Mouse (Mus musculus): ENCODE data around the gene Sipa1. TPM values are rescaled to one million over a fixed set of nuclear protein-coding genes. Genes with fewer than 3 reads are reported as not detected.

The Sipa1 gene
- total and polyA plus RNA-seq, 3 experiments: 19.9 to 37.7 (median 23.5) TPM

DNA sequence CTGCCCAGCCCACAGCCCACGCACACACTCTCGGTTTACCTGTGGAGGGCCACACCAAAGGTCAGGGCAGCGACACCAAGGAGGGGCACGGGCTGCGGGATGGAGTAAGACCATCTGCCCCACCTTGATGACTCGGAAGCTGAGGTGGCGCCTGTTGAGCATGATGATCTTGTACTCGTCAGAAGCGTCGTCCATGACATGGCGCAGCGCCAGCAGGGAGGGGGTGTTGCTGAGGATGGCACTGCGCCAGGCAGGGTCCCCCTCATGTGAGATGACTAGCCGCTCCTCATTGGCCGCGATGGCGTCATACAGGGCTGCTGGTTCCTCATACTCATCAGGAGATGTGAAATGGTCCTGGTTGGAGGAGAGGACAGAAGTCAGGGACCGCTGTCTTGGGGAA, 2.9 kb upstream of the Sipa1 start:
- Histone ChIP-seq H3K27ac (no peak overlapping the region), H3K4me1 (ENCODE audit: control insufficient read depth, insufficient read depth, low read length) (peaks cover 10% of the 10 kb centered on the region), H3K9ac (ENCODE audit: low read depth, low read length) (no peak overlapping the region), H3K27me3 (ENCODE audit: control insufficient read depth, insufficient read depth, low read length) (no peaks in the 10 kb centered on the region), H3K36me3 (ENCODE audit: control insufficient read depth, insufficient read depth, low read length) (no peaks in the 10 kb centered on the region), H3K79me2 (replicated peaks; ENCODE audit: control insufficient read depth, insufficient read depth, low read length) (no peaks in the 10 kb centered on the region), H3K4me3 (no peak overlapping the region)
- intact Hi-C loops (cut with DNase I): no loop called here
- 90% methylated on average over 18 of the region's 18 CpGs for WGBS
- no peak for DNase-seq
- TF ChIP-seq POLR2A (IDR thresholded peaks at IDR 0.05; ENCODE audit: insufficient read depth, low read depth, low read length) (no peak), EP300 (IDR thresholded peaks at IDR 0.05; ENCODE audit: insufficient read depth, low read depth, low read length) (no peak), CTCF (IDR thresholded peaks at IDR 0.05) (no peak)

DNA sequence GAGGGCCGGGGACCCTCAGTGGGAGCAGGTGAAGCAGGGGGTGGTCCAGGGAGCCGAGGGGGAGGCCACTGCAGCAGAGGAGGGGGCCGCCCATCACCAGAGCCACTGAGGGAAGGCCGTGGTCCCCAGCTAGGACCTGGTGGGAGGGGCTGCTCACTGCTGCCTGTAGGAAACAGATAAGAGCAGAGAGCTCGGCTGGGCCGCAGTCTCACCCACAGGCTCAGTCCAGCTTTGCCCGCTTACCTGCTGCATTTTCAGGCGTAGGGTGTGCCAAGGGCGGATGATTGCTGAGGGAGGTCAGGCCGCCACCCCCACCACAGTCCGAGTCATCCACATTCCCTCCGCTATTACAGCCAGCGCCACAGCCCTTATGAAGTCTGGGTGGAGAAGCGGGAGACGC, 2.0 kb upstream of the Sipa1 start:
- Histone ChIP-seq H3K79me2 (replicated peaks; ENCODE audit: control insufficient read depth, insufficient read depth, low read length) (0 out of 2 replicates have a peak, but pooled peaks cover 2% of the 10 kb centered on the region), H3K4me3 (no peak overlapping the region), H3K36me3 (ENCODE audit: control insufficient read depth, insufficient read depth, low read length) (no peaks in the 10 kb centered on the region), H3K27ac (no peak overlapping the region), H3K27me3 (ENCODE audit: control insufficient read depth, insufficient read depth, low read length) (no peaks in the 10 kb centered on the region), H3K4me1 (ENCODE audit: control insufficient read depth, insufficient read depth, low read length) (peaks cover 10% of the 10 kb centered on the region), H3K9ac (ENCODE audit: low read depth, low read length) (no peak overlapping the region)
- intact Hi-C loops (cut with DNase I): no loop called here
- DNase-seq: no peak
- WGBS: 83% methylated on average over 15 of the region's 15 CpGs
- TF ChIP-seq POLR2A (IDR thresholded peaks at IDR 0.05; ENCODE audit: insufficient read depth, low read depth, low read length) (no peak), EP300 (IDR thresholded peaks at IDR 0.05; ENCODE audit: insufficient read depth, low read depth, low read length) (no peak), CTCF (IDR thresholded peaks at IDR 0.05) (no peak)

DNA sequence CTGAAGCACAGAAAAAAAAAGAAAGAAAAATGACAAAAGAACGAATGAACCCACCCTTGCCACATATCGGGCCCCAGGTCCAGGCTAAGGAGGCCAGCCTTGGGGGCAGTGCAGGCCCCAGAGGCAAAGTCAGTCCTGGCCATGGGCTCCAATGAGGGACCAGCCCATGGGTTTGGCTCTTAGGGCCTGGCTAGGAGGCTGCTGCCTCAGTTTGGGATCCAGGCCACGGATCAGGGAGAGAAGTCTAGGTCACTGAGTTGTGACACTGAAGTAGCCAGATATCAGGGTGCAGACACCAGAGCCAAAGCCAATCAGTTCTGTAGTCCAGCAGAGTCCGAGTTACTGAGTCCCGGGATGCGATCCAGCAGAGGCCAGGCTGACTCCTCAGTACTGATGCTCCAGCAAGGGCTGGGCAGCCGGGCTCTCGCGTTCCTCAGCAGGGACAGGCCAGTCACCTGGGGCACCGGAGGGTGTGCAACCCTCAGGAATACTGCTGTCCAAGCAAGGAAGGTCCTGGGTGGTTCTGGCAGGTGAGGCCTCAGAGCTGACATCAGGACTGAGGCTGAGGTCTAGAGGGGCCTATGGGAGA, 1.3 kb upstream of the Sipa1 start:
- peaks cover 10% of the 10 kb centered on the region for H3K4me1 ChIP-seq (ENCODE audit: control insufficient read depth, insufficient read depth, low read length)
- no peaks in the 10 kb centered on the region for H3K36me3 ChIP-seq (ENCODE audit: control insufficient read depth, insufficient read depth, low read length)

DNA sequence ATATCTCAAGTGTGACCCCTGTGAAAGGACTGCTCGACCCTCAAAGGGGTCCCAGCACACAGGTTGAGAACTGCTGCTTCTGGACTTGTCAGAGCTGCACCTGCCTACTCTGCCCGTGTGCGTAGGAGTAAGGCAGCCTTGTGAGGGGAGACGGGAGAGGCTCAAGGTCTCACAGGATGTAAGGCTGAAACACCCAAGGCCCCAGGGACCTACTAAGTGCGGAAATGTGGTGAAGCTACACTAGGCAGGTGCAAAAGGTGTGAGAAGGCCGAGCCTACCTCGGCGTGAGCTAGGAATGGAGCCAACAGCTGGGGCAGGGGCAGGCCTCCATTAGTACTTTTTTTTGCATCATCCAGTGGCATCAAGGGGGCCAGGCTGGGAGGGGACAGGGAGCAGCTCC, 1.2 kb downstream of the Sipa1 start:
- Histone ChIP-seq H3K79me2 (replicated peaks; ENCODE audit: control insufficient read depth, insufficient read depth, low read length) (0 out of 2 replicates have a peak, but pooled peaks cover 2% of the 10 kb centered on the region), H3K4me1 (ENCODE audit: control insufficient read depth, insufficient read depth, low read length) (peaks cover 10% of the 10 kb centered on the region), H3K4me3 (peak overlapping the region; percentile 70), H3K27me3 (ENCODE audit: control insufficient read depth, insufficient read depth, low read length) (no peaks in the 10 kb centered on the region), H3K36me3 (ENCODE audit: control insufficient read depth, insufficient read depth, low read length) (no peaks in the 10 kb centered on the region), H3K9ac (ENCODE audit: low read depth, low read length) (peak overlapping the region; percentile 67), H3K27ac (peak overlapping the region; percentile 86)
- TF ChIP-seq EP300 (IDR thresholded peaks at IDR 0.05; ENCODE audit: insufficient read depth, low read depth, low read length) (no peak), POLR2A (IDR thresholded peaks at IDR 0.05; ENCODE audit: insufficient read depth, low read depth, low read length) (no peak), CTCF (IDR thresholded peaks at IDR 0.05) (no peak)
- intact Hi-C loops (cut with DNase I): loop anchor here (2.0 kb wide), 3 partner anchors 14 to 52 kb away; partner anchors contain the start of genes Kat5 and Rela
- 38% methylated on average over 8 of the region's 8 CpGs for WGBS
- peak in 1 of 2 experiments; percentile 40 for DNase-seq

More for the DNA sequence above, 1.3 kb upstream of the Sipa1 start:
- H3K79me2 ChIP-seq (replicated peaks; ENCODE audit: control insufficient read depth, insufficient read depth, low read length): 0 out of 2 replicates have a peak, but pooled peaks cover 2% of the 10 kb centered on the region
- intact Hi-C loops (cut with DNase I): no loop called here
- WGBS: 93% methylated on average over 10 of the region's 10 CpGs
- no peak for DNase-seq
- H3K27me3 ChIP-seq (ENCODE audit: control insufficient read depth, insufficient read depth, low read length): no peaks in the 10 kb centered on the region
- no peak overlapping the region for H3K4me3 ChIP-seq
- TF ChIP-seq CTCF (IDR thresholded peaks at IDR 0.05) (no peak), EP300 (IDR thresholded peaks at IDR 0.05; ENCODE audit: insufficient read depth, low read depth, low read length) (no peak), POLR2A (IDR thresholded peaks at IDR 0.05; ENCODE audit: insufficient read depth, low read depth, low read length) (no peak)
- H3K27ac ChIP-seq: no peak overlapping the region
- H3K9ac ChIP-seq (ENCODE audit: low read depth, low read length): no peak overlapping the region

DNA sequence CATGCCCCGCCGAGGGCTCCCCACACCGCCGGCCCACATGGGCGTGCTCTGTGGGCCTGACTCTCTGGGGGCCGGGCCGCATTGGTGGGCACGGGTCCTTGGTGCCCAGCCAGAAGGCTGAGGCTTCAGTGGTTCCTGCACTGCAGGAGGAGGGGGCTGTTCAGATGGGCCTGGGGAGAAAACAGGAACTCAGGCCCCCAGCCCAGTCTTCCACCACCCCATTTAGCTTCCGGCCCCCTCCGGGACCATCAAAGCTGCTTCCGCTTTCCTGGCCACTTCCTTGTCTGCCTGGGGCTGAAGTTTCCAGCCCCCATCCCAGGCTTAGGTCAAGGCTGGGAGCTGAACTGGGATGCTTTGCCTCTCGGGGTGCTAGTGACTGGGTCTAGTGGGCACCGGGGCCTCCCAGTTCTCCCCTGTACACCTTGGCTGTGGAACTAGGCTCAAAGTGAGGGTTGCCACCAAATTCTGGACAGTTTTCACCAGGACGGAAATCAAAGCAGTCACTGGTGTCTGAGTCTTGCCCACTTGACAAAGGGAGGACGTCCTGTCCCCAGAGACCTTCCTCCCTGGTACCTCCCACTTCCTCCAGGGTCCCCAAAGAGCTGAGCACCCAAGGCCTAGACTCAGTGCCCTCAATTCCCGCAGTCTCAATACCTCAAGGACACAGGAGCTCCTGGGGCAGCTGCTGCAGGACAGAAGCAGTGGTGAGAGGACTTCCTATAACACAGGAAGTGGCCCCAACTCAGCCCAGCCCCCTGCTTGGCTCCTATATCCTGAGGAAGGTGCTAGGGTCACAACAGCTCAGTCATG, 2.4 kb downstream of the Sipa1 start:
- Histone ChIP-seq H3K79me2 (replicated peaks; ENCODE audit: control insufficient read depth, insufficient read depth, low read length) (0 out of 2 replicates have a peak, but pooled peaks cover 2% of the 10 kb centered on the region), H3K4me3 (peak overlapping the region; percentile 45), H3K27ac (peak overlapping the region; percentile 86), H3K36me3 (ENCODE audit: control insufficient read depth, insufficient read depth, low read length) (no peaks in the 10 kb centered on the region), H3K27me3 (ENCODE audit: control insufficient read depth, insufficient read depth, low read length) (no peaks in the 10 kb centered on the region), H3K9ac (ENCODE audit: low read depth, low read length) (peak overlapping the region; percentile 65), H3K4me1 (ENCODE audit: control insufficient read depth, insufficient read depth, low read length) (peaks cover 10% of the 10 kb centered on the region)
- TF ChIP-seq POLR2A (IDR thresholded peaks at IDR 0.05; ENCODE audit: insufficient read depth, low read depth, low read length): peak; percentile 36; the same call in 1 of the 2 replicates
- no peak; the same call in 1 of the 2 replicates for TF ChIP-seq EP300 (IDR thresholded peaks at IDR 0.05; ENCODE audit: insufficient read depth, low read depth, low read length)
- no peak for TF ChIP-seq CTCF (IDR thresholded peaks at IDR 0.05)
- intact Hi-C loops (cut with DNase I): loop anchor here (2.0 kb wide), 1 partner anchor 18 kb away; no protein-coding TSS in a partner anchor
- peak; percentile 67 to 81 for DNase-seq
- 39% methylated on average over 16 of the region's 16 CpGs for WGBS
